Mouse (Mus musculus) gastrocnemius, adult 2 months (tissue): ENCODE measurements at regions not wholly inside any gene's neighbourhood (a gene's known extent, or its start where the extent isn't known, plus 50 kb on each side); places are given as distances from the start of the nearest gene placed in this dataset.
A peak's percentile ranks its signal among the peaks of the same experiment; 100 is the strongest.

Source experiments
- DNase-seq: peaks from one replicate; pipeline ENCODE4 v3.0.0; 2022
- H3K27ac ChIP-seq: fragments of 200-600 bp; 2 replicates; pipeline ENCODE4 v1.8.1; 2022; ENCODE audit warnings: mild to moderate bottlenecking
- H3K4me3 ChIP-seq: fragments of 200-600 bp; 2 replicates; pipeline ENCODE4 v1.8.1; 2022; ENCODE audit warnings: mild to moderate bottlenecking, moderate library complexity
- CTCF ChIP-seq: fragments of 200-600 bp; IDR thresholded peaks from 2 replicates; pipeline ENCODE4 v1.8.1; 2022; ENCODE audit warnings: antibody characterized with exemption, mild to moderate bottlenecking, moderate library complexity
- intact Hi-C: fragments of 180-260 bp; cut with DNase I; formaldehyde crosslinking; loops from one replicate; pipeline ENCODE4 v1.15.1; 2025

DNA sequence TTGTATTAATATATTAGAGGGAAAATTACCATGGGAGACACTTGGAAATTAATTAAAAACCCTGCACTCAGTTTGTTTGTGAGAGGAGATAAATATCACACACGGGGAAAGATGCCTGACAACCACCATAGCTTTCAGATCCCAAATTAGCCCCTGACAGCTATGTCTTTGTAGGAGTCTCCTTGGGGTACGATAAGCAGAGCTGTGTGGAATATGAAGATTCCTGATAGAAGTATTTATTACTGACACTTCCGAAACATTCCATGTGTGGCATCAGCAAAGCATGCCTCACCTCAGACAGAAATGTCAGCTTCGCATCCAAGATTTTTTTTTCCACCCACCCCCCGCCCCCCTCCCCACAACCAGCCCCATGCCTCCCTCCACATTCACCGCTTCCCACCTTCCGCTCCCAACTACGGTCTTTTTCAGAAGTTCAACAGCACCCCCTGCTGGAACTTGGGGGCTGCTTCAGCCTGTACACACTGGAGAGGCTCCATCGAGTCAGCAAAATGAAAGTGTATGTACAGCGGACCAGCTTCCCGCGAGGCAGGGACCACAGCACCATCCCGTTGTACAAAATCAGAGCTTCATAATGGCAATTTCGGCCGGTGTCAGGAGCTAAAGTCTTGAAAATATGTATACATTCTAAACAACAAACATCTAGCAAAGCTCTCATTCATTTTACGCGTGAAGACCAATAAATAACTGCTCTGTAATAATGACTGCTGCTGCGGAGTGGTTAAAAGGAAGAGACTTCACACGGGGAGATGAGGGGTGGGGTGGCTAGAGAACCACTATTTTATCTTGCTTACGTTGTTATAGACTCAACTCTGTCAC lies 66.7 kb downstream of the Rwdd3 start:
- no peak overlapping the region for H3K27ac ChIP-seq
- TF ChIP-seq CTCF, result peak; percentile 76
- intact Hi-C loops, result no loop called here
- H3K4me3 ChIP-seq, result peak overlapping the region; percentile 68
- peak; percentile 66 for DNase-seq

DNA sequence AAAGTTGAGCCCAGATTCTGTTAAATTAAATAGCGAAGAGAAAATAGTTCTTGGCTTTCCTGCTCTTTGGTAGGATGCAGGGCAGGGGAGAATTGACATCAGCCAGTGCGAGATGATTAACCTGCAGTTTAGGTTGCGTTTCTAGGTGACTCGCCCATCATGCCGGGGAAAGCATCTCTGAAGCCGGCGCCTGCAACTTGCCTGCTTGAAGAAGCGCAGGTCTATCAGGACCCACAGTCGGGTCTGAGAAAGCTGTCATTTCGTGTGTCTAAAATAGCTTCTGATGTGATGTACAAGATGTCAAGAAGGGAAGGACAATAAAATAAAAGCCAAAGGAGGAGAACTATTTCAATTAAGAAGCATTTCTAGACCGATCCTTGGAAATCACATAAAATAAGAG lies 68.6 kb downstream of the Rwdd3 start:
- intact Hi-C loops, result no loop called here
- TF ChIP-seq CTCF, result no peak
- DNase-seq, result no peak
- no peak overlapping the region for H3K27ac ChIP-seq
- no peak overlapping the region for H3K4me3 ChIP-seq

DNA sequence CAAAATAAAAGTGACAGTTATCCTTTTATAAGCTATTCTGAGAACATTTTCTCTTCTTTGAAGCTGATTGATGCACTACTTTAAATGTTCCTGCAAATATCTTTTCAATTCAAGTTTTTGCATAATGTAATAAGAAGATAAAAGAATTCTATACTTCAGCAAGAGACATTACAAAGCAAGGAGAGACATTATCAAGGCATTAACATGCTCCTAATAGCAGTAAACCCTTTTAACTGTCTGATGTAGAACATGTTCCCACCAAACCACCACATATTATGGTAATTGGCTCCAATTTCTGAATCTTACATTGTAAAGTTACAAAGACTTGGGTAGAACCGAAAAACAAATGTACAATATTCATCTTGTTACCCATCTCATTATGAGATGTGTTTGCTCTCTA lies 69.4 kb downstream of the Rwdd3 start:
- Histone ChIP-seq H3K4me3 (no peak overlapping the region), H3K27ac (no peak overlapping the region)
- DNase-seq, result no peak
- intact Hi-C loops, result no loop called here
- TF ChIP-seq CTCF, result no peak

DNA sequence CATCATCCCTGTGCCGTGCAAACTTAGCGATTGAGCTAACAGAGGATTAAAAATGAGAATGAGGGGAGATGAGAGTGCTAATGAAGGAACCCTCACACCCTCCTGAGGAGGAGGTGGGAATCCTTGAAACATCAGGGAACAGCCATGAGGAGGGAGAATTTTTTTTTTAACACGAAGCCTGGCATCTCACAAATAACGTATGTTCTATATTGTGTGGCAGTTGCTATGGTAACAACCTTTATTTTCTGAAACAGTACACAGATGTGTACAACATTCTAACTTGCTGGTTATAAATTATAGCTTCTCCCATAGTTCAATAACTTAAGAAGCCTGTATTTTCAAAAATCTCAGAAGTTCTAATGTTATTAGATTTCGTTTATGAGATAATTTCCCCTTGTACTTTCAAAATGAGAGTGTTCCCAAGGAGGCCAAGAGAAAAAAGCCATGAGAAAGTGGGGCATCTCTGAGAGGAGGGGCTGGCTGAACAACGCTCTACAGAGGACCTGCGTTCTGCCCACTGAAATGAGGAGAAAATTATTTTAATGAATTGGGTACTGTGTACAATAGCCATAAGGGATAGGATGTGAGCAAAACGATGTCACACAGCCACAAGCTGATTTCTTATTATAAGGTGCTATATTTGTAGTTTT lies 71.2 kb downstream of the Rwdd3 start:
- no peak for TF ChIP-seq CTCF
- Histone ChIP-seq H3K4me3 (no peak overlapping the region), H3K27ac (no peak overlapping the region)
- DNase-seq, result no peak
- intact Hi-C loops, result no loop called here

DNA sequence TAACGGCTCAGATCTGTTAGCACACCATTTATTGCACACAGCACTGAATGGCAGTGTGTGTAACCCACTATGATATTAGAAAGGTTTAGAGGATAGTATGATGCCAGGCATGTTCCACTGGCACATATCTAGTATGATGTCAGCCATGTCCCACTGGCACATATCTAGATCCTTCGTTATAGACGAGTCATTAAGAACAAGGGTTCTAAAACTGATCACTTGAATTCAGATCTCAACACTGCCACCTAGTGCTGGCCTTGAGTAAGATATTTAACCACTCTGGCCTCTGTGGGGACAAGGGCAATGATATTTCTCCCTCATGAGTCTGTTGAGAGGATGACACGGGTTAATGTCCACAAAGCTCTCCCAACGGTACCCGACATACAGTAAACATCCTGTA lies 78.0 kb downstream of the Rwdd3 start:
- DNase-seq, result no peak
- peak; percentile 43; the same call in 1 of the 2 replicates for TF ChIP-seq CTCF
- H3K27ac ChIP-seq, result no peak overlapping the region
- H3K4me3 ChIP-seq, result no peak overlapping the region
- intact Hi-C loops, result no loop called here

DNA sequence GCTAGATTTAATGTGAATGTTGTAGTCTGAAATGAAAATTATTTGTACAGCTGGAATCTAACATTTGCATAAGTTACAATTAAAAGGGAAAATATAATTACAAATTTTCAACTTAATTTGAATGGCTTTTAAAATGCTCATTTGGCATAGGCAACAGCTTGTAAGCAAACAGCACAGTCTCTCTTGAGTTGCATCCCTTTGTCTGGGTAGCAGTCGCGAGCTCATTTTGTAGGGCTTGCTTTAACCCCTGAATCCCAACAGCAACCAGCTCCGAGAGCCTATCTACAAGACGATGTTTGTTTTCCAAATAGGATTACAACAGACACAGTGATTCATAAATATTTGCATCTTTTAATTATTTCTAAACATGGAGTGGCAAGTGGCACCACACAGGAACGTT lies 82.8 kb downstream of the Rwdd3 start:
- TF ChIP-seq CTCF, result no peak
- H3K27ac ChIP-seq, result no peak overlapping the region
- intact Hi-C loops, result no loop called here
- no peak for DNase-seq
- H3K4me3 ChIP-seq, result no peak overlapping the region

DNA sequence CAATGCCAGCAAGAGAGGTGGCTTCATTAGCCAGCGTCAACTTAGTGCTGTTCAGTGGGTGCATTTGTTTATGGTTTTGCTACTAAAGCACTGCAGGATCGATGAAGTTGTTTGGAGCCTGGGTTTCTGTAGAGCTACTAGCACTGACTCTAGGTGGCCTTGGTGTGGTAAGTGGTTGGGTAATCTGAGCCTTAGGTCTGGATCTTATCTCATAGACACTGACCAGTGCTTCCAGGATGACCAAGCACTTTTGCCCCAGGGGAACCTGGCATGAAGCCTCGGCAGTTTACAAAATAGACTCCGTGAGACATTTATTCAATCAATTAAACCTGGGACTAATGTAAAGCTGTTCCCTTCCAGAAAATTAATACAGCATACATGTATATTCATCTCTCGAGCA lies 102.8 kb downstream of the Rwdd3 start:
- TF ChIP-seq CTCF, result no peak
- Histone ChIP-seq H3K4me3 (no peak overlapping the region), H3K27ac (no peak overlapping the region)
- no peak for DNase-seq
- intact Hi-C loops, result no loop called here

DNA sequence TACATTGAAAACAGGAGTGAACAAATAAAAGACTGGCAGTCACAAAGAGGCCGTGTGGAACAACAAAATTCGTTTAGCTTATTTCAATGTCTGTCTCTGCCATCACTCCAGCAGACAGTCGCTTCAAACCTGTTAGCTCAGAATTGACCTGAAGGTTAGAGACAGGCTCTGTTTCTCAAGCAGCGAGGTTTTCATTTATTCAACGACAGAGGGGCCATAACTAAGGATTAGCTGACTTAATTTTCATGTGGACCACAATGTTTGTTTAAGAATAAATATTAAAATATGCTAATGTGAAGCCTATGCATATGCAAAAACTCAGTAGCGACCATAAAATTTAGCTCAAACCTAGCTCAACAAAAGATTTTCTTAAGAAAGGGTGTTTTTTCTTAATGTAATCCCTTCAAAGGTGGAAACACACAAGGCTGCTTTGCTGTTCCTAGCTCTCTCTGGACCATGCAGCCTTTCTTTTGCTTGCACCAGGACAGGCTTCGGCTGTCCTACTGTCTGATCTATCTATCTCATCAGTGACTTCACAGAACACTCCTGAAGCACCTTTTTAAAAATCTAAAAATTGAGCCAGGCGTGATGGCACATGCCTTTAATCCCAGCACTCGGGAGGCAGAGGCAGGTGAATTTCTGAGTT lies 135.5 kb downstream of the Rwdd3 start:
- no peak for DNase-seq
- no peak for TF ChIP-seq CTCF
- intact Hi-C loops, result no loop called here
- H3K4me3 ChIP-seq, result no peak overlapping the region
- no peak overlapping the region for H3K27ac ChIP-seq

DNA sequence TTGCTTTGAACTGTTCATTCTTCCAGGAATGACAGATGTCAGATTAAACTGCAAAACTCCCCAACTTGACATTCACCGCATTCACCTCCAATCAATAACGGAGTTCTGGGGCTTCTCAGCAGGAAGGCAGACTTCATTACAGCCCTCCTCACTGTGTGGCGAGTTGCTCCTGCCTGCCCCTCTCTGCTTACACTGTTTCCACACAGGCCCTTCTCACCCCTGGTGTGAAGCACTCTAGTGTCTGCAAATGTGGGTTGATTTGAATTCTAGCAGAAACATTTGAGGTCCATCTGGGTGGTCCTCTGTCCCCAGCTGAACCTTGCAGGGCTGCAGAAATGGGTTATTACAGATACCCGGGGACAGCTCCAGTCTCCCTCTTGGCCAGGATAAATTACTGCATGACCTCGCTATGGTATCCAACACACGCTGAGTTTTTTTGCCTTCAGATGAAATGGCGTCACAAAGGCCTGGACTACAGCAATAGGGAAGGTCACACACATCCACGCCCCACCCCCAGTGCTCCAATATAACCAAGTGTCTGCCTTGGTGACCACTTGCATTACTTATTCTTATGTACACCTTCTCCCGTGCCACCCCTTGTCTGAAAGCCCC lies 145.8 kb downstream of the Rwdd3 start:
- Histone ChIP-seq H3K27ac (no peak overlapping the region), H3K4me3 (no peak overlapping the region)
- TF ChIP-seq CTCF, result no peak
- DNase-seq, result no peak
- intact Hi-C loops, result no loop called here

DNA sequence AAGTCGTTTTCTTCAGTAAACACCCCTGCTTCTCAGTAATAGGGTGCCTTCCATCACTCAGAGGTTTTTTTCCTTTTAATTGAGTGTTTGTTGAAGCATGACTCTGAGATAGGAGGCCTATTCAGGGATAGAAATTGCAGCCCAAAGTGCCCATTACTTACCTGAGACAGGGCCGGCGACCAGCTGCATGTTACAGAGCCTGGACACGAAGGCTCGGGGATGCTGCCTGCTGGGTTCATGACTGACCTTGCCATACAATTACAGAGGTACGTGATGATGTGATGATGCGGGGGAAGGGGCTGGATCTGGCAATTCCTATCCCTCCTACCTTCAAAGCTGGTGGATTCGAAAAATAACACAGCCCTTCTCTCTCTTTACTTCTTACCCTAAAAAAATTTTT lies 146.7 kb downstream of the Rwdd3 start:
- intact Hi-C loops, result no loop called here
- Histone ChIP-seq H3K4me3 (no peak overlapping the region), H3K27ac (no peak overlapping the region)
- DNase-seq, result no peak
- no peak for TF ChIP-seq CTCF

DNA sequence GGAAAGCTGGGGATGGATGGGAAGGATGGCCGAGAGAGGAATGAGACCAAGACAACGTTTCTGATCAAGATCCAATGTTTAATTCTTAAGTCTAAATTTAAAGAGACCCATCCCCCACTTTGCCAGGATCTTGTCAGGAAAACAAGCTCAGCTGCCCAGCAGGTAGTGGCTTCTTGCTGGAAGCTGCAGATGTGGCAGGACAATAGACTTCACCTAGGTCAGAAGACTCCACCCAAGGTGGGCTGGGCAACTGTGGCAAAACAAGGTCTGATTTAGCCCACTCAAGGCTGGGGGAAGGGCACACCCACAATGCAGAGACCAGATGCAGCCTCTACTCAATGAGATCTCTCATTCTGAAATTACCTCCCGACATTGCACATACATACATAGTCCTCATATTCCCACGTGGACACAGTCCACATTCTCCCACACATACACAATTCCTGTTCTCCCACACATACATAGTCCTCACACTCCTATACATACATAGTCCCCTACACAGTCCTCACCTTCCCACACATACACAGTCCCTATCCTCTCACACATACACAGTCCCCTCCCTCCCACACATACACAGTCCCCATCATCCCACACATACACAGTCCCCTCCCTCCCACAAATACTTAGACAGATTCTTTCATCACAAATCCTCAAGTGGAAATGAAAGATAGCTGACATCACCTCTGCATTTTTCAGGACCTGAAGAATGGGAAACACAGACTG lies 150.2 kb downstream of the Rwdd3 start:
- Histone ChIP-seq H3K27ac (no peak overlapping the region), H3K4me3 (no peak overlapping the region)
- no peak for DNase-seq
- intact Hi-C loops, result no loop called here
- TF ChIP-seq CTCF, result no peak

DNA sequence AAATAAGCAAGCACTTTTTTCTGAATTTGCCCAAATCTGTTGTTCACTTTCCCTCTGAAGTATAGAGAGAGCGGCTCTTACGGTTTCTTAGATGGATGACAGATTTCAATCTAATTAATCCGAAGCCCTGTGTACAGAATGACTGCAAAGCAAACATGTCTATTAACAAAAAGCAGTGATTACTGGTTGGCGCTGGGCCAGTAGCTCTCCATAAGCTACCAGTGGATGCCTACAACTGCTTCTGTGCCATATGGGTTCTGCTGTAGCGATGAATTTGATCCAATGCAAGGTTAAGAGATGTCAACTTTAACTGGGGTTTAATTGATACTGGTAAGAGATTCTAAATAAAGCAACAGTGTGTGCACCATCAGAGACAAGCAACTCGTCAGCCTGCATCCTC lies 162.3 kb downstream of the Rwdd3 start:
- TF ChIP-seq CTCF, result no peak
- Histone ChIP-seq H3K4me3 (no peak overlapping the region), H3K27ac (no peak overlapping the region)
- DNase-seq, result no peak
- intact Hi-C loops, result no loop called here
